Mouse (Mus musculus) CH12.LX (cell line): ENCODE results near the gene Myt1l. TPM values are rescaled to one million over a fixed set of nuclear protein-coding genes. Genes with fewer than 3 reads are reported as not detected.

Experiments used
- DNase-seq: peaks from one replicate; pipeline ENCODE4 v3.0.0-alpha.2; 2013; ENCODE audit errors: extremely low read depth
- H3K27ac ChIP-seq: 2 replicates; pipeline ENCODE4 v1.5.1; 2012; ENCODE audit warnings: low read depth, mild to moderate bottlenecking, control low read depth, moderate library complexity; ENCODE audit not compliant: insufficient read depth
- H3K27me3 ChIP-seq: replicated peaks from 2 replicates; pipeline ENCODE3; 2012; ENCODE audit warnings: inconsistent platforms
- H3K36me3 ChIP-seq, 2 experiments: replicated peaks in 1 of 2; 2 replicates each; pipeline versions ENCODE3 to v1.6.1; 2012; ENCODE audit warnings: inconsistent platforms in 1 of 2, low read length in 1 of 2, mild to moderate bottlenecking in 1 of 2, mixed read lengths in 1 of 2, moderate library complexity in 1 of 2; ENCODE audit not compliant: control insufficient read depth in 1 of 2, insufficient read depth in 1 of 2
- H3K4me1 ChIP-seq, 2 experiments: 2 replicates each; pipeline ENCODE4 v1.6.1; 2012; ENCODE audit warnings: inconsistent platforms in 1 of 2, moderate library complexity in 1 of 2; ENCODE audit not compliant: insufficient read depth in 2 of 2, control insufficient read depth in 1 of 2
- H3K4me2 ChIP-seq: 2 replicates; pipeline ENCODE4 v1.6.1; 2012; ENCODE audit warnings: low read depth, mild to moderate bottlenecking, control low read depth; ENCODE audit not compliant: poor library complexity, insufficient read depth, severe bottlenecking
- H3K4me3 ChIP-seq, 3 experiments: fragments of 150-350 bp in 1 of 3; sonication (generic) in 1 of 3; replicated peaks in 1 of 3; 2 replicates each; pipeline versions ENCODE3 to v1.5.1; 2011 to 2012; ENCODE audit warnings: low read depth in 2 of 3, low read length in 2 of 3, mild to moderate bottlenecking in 2 of 3, moderate library complexity in 2 of 3, control low read depth in 1 of 3, improper control_type of control experiment in 1 of 3, inconsistent platforms in 1 of 3, mixed read lengths in 1 of 3; ENCODE audit not compliant: poor library complexity in 1 of 3
- H3K79me2 ChIP-seq: replicated peaks from 2 replicates; pipeline ENCODE4 v1.6.1; 2012; ENCODE audit warnings: mild to moderate bottlenecking, moderate library complexity; ENCODE audit not compliant: control insufficient read depth, poor library complexity, insufficient read depth, severe bottlenecking; ENCODE audit errors: extremely low read depth
- H3K9ac ChIP-seq: 2 replicates; pipeline ENCODE4 v1.6.1; 2012; ENCODE audit warnings: low read depth, mild to moderate bottlenecking, control low read depth, moderate library complexity; ENCODE audit not compliant: insufficient read depth
- H3K9me3 ChIP-seq: replicated peaks from 2 replicates; pipeline ENCODE3; 2012; ENCODE audit warnings: low read length, inconsistent platforms, mixed read lengths
- BHLHE40 ChIP-seq: IDR thresholded peaks from 2 replicates; pipeline ENCODE4 v1.6.1; 2011; ENCODE audit warnings: mild to moderate bottlenecking, low read depth, low read length, improper control_type of control experiment
- CHD1 ChIP-seq: IDR thresholded peaks from 2 replicates; pipeline ENCODE4 v1.6.1; 2012; ENCODE audit warnings: low read depth, low read length, improper control_type of control experiment, inconsistent platforms
- CTCF ChIP-seq, 2 experiments: IDR thresholded peaks in 1 of 2; conservative IDR thresholded peaks in 1 of 2; 2 replicates each; pipeline ENCODE4 v1.5.1; 2011 to 2012; ENCODE audit warnings: low read depth in 2 of 2, low read length in 2 of 2, improper control_type of control experiment in 1 of 2, inconsistent platforms in 1 of 2, mild to moderate bottlenecking in 1 of 2, moderate library complexity in 1 of 2
- E2F4 ChIP-seq: IDR thresholded peaks from 2 replicates; pipeline ENCODE4 v1.6.1; 2011; ENCODE audit warnings: low read depth, low read length, improper control_type of control experiment; ENCODE audit not compliant: insufficient replicate concordance
- ELF1 ChIP-seq: IDR thresholded peaks from 2 replicates; pipeline ENCODE4 v1.6.1; 2014; ENCODE audit warnings: low read depth, mild to moderate bottlenecking, inconsistent platforms, low read length, improper control_type of control experiment
- EP300 ChIP-seq: IDR thresholded peaks from 2 replicates; pipeline ENCODE4 v1.6.1; 2011; ENCODE audit warnings: low read length, improper control_type of control experiment
- ETS1 ChIP-seq: conservative IDR thresholded peaks from 2 replicates; pipeline ENCODE4 v1.6.1; 2012; ENCODE audit warnings: low read depth, mild to moderate bottlenecking, inconsistent platforms, low read length, improper control_type of control experiment, moderate library complexity
- IRF4 ChIP-seq: IDR thresholded peaks from 2 replicates; pipeline ENCODE4 v1.6.1; 2014; ENCODE audit warnings: low read depth, mild to moderate bottlenecking, inconsistent platforms, low read length, improper control_type of control experiment
- JUN ChIP-seq: IDR thresholded peaks from 2 replicates; pipeline ENCODE4 v1.6.1; 2011; ENCODE audit warnings: low read depth, mild to moderate bottlenecking, low read length, improper control_type of control experiment, moderate library complexity; ENCODE audit not compliant: insufficient read depth
- KAT2A ChIP-seq: IDR thresholded peaks from 2 replicates; pipeline ENCODE4 v1.6.1; 2012; ENCODE audit warnings: low read length, improper control_type of control experiment, inconsistent platforms; ENCODE audit not compliant: insufficient replicate concordance
- MAX ChIP-seq: IDR thresholded peaks from 2 replicates; pipeline ENCODE4 v1.6.1; 2011; ENCODE audit warnings: low read length, improper control_type of control experiment
- NELFE ChIP-seq: IDR thresholded peaks from 2 replicates; pipeline ENCODE4 v1.6.1; 2011; ENCODE audit warnings: low read depth, low read length, improper control_type of control experiment
- PAX5 ChIP-seq: IDR thresholded peaks from 2 replicates; pipeline ENCODE4 v1.6.1; 2012; ENCODE audit warnings: low read length, inconsistent platforms, mixed read lengths
- RAD21 ChIP-seq: IDR thresholded peaks from 2 replicates; pipeline ENCODE4 v1.6.1; 2011; ENCODE audit warnings: low read depth, mild to moderate bottlenecking, low read length, improper control_type of control experiment, moderate library complexity
- RCOR1 ChIP-seq: conservative IDR thresholded peaks from 2 replicates; pipeline ENCODE4 v1.6.1; 2012; ENCODE audit warnings: low read depth, mild to moderate bottlenecking, inconsistent platforms, low read length, improper control_type of control experiment
- USF1 ChIP-seq: IDR thresholded peaks from 2 replicates; pipeline ENCODE4 v1.6.1; 2014; ENCODE audit warnings: low read depth, mild to moderate bottlenecking, inconsistent platforms, low read length, improper control_type of control experiment
- USF2 ChIP-seq: conservative IDR thresholded peaks from 2 replicates; pipeline ENCODE4 v1.6.1; 2011; ENCODE audit warnings: low read depth, low read length, improper control_type of control experiment
- ZKSCAN1 ChIP-seq: IDR thresholded peaks from 2 replicates; pipeline ENCODE4 v1.6.1; 2012; ENCODE audit warnings: low read depth, inconsistent platforms, low read length, improper control_type of control experiment, borderline replicate concordance
- ZNF384 ChIP-seq: IDR thresholded peaks from 2 replicates; pipeline ENCODE4 v1.6.1; 2012; ENCODE audit warnings: low read depth, low read length, improper control_type of control experiment, inconsistent platforms
- dilution Hi-C: fragments of 300-500 bp; cut with MboI; formaldehyde crosslinking; loops from 2 replicates; pipeline ENCODE4 v1.14.3; 2020; ENCODE audit warnings: low sequenced_read_pairs; ENCODE audit not compliant: extremely low pct_unique_long_range_greater_than_20kb, extremely low pct_ligation_motif_present
- in situ Hi-C: fragments of 300-500 bp; cut with MboI; formaldehyde crosslinking; loops from 3 replicates; pipeline ENCODE4 v1.14.3; 2019; ENCODE audit warnings: low sequenced_read_pairs, low pct_ligation_motif_present, low pct_unique_long_range_greater_than_20kb, mixed read lengths
- polyA plus RNA-seq: library from polyadenylated mRNA; unstranded; fragments of >175 nt; gene quantifications from 2 replicates; pipeline ENCODE4 v1.2.1, GENCODE M21; 2012; ENCODE audit warnings: low read depth; ENCODE audit not compliant: insufficient read length
- total RNA-seq, 2 experiments: library from RNA; depleted of rRNA; stranded (reverse); fragments of 300-350 nt in 1 of 2; fragments of >200 nt in 1 of 2; gene quantifications; 2 replicates each; pipeline ENCODE4 v1.2.3; 2012 to 2014

The Myt1l gene
- total and polyA plus RNA-seq, 3 experiments = 0.31 to 1.1 TPM; not detected in 1

- no peaks in the 10 kb centered on the region for H3K36me3 ChIP-seq
- dilution Hi-C loops = no loop called here
- TF ChIP-seq RAD21 (peak; percentile 33), CTCF (conservative IDR thresholded peaks at IDR 0.05 in 1 of 2, IDR thresholded peaks at IDR 0.05 in 1 of 2; ENCODE audit: low read depth in 2 of 2, low read length in 2 of 2) (peak in 1 of 2 experiments; percentile 33; a peak in 1 of 4 replicates), ZNF384 (no peak)
- TF ChIP-seq, all 38 proteins: peak for 2
- no peak overlapping the region for H3K4me2 ChIP-seq
- H3K4me1 ChIP-seq = no peaks in the 10 kb centered on the region
- no peaks in the 10 kb centered on the region for H3K27me3 ChIP-seq
- no peaks in the 10 kb centered on the region for H3K79me2 ChIP-seq
- H3K9me3 ChIP-seq = no peaks in the 10 kb centered on the region
- no peak overlapping the region for H3K27ac ChIP-seq
- in situ Hi-C loops = no loop called here
- no peak for DNase-seq
- no peak overlapping the region for H3K4me3 ChIP-seq
- no peak overlapping the region for H3K9ac ChIP-seq
Measured at GRCm38 (mm10) chr12:29795107-29795673, 267.0 kb downstream of the Myt1l start.

GRCm38 (mm10) chr12:29798595-29799391 is 270.6 kb downstream of the Myt1l start:
- Histone ChIP-seq H3K9me3 (no peaks in the 10 kb centered on the region), H3K4me1 (no peaks in the 10 kb centered on the region), H3K4me3 (no peak overlapping the region), H3K36me3 (no peaks in the 10 kb centered on the region), H3K4me2 (no peak overlapping the region), H3K9ac (no peak overlapping the region), H3K27ac (no peak overlapping the region), H3K27me3 (no peaks in the 10 kb centered on the region), H3K79me2 (no peaks in the 10 kb centered on the region)
- TF ChIP-seq KAT2A = no peak
- no peak for TF ChIP-seq USF2
- TF ChIP-seq JUN = no peak
- no peak for TF ChIP-seq EP300
- no peak for TF ChIP-seq CHD1
- dilution Hi-C loops = no loop called here
- DNase-seq = no peak
- in situ Hi-C loops = no loop called here

GRCm38 (mm10) chr12:29806415-29806814 is 278.2 kb downstream of the Myt1l start:
- dilution Hi-C loops (no loop called here), in situ Hi-C loops (no loop called here)
- no peak for DNase-seq

More at GRCm38 (mm10) chr12:29806415-29806814, 278.2 kb downstream of the Myt1l start:
- no peak overlapping the region for H3K27ac ChIP-seq
- no peak for TF ChIP-seq NELFE
- no peak for TF ChIP-seq ZKSCAN1
- TF ChIP-seq RCOR1 = no peak
- TF ChIP-seq BHLHE40 = no peak
- TF ChIP-seq USF1 = no peak
- no peak for TF ChIP-seq JUN
- TF ChIP-seq ELF1 = no peak
- TF ChIP-seq IRF4 = no peak
- TF ChIP-seq E2F4 = no peak
- no peak for TF ChIP-seq ETS1
- TF ChIP-seq EP300 = no peak
- TF ChIP-seq PAX5 = no peak
- no peak for TF ChIP-seq CHD1
- no peak for TF ChIP-seq MAX
- H3K4me3 ChIP-seq = no peak overlapping the region
- H3K36me3 ChIP-seq = no peaks in the 10 kb centered on the region
- H3K9me3 ChIP-seq = no peaks in the 10 kb centered on the region
- no peaks in the 10 kb centered on the region for H3K4me1 ChIP-seq
- no peaks in the 10 kb centered on the region for H3K79me2 ChIP-seq
- no peak overlapping the region for H3K4me2 ChIP-seq
- H3K27me3 ChIP-seq = no peaks in the 10 kb centered on the region
- no peak overlapping the region for H3K9ac ChIP-seq
